Mouse (Mus musculus) embryonic stem cell, embryonic (primary cell): ENCODE data around the gene Caskin2.
"Not testable (repeated sequence)": the region's sequence is repeated elsewhere in the genome, so short reads cannot be mapped to it uniquely, and the experiment has no call there.

Experiments
- CTCF ChIA-PET, 4 experiments: fragments of 300-600 bp in 2 of 4; fragments of 350-600 bp in 2 of 4; sonication (Branson Sonifier 250); formaldehyde crosslinking; loops; one replicate each; lab custom pipeline; 2022; ENCODE audit warnings: inconsistent platforms in 2 of 4; lab: Charles Lee
- POLR2A ChIA-PET, 4 experiments: fragments of 300-600 bp in 2 of 4; fragments of 350-600 bp in 2 of 4; sonication (Branson Sonifier 250); formaldehyde crosslinking; loops; one replicate each; lab custom pipeline; 2022; ENCODE audit warnings: antibody characterized with exemption in 4 of 4, inconsistent platforms in 1 of 4; lab: Charles Lee

Caskin2 gene

DNA sequence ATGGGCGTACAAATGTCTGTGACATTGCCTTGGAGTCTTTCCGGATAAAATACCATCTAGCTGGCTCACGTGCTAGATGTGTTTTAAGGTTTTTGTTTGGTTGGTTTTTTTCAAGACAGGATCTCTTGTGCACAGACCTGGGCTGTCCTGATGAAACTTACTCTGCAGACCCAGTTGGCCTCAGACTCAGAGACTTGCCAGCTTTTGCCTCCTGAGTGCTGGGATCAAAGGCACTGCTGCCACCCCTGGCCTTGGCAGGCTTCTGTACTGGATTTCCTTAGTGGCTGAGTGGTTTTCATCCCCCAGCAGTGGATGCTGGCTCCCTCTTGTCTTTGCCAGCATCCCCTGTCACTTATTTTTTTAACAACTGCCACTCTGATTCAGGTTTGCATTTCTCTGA is 44.5 kb downstream of the Caskin2 start:
- ChIA-PET CTCF (interaction anchor here in 3 of 4 experiments (0.7 to 1.6 kb wide), 3 partner anchors 12 to 46 kb away, joined by 3 to 4 read pairs (median 4); no protein-coding TSS in a partner anchor), POLR2A (interaction anchor here in 2 of 4 experiments (0.5 to 2.0 kb wide), 6 partner anchors 14 to 1248 kb away, joined by 3 to 7 read pairs (median 4); partner anchors contain the start of gene Caskin2 (in 1 of the 2))

DNA sequence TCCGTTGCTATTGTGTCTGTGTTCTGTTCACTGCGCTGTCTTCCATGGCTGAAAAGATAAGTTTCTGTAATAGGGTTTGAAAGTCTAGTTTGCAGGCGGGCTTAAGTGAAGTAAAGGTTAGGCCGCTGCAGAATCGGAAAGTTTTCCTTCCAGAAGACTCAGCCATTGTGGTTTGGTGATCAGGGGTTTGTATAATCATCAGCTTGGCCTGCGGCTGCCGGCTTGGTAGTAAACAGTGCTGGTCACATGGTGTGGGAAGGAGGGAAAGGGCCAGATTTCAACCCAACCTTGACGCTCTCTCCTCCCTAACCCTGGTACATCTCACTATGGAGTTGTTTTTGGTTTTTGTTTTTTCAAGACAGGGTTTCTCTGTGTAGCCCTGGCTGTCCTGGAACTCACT is 46.5 kb downstream of the Caskin2 start:
- POLR2A ChIA-PET, result interaction anchor here in 3 of 4 experiments (0.6 to 2.2 kb wide), 4 partner anchors 9 to 154 kb away, joined by 3 to 7 read pairs (median 4); no protein-coding TSS in a partner anchor
- CTCF ChIA-PET, result no interaction called here

DNA sequence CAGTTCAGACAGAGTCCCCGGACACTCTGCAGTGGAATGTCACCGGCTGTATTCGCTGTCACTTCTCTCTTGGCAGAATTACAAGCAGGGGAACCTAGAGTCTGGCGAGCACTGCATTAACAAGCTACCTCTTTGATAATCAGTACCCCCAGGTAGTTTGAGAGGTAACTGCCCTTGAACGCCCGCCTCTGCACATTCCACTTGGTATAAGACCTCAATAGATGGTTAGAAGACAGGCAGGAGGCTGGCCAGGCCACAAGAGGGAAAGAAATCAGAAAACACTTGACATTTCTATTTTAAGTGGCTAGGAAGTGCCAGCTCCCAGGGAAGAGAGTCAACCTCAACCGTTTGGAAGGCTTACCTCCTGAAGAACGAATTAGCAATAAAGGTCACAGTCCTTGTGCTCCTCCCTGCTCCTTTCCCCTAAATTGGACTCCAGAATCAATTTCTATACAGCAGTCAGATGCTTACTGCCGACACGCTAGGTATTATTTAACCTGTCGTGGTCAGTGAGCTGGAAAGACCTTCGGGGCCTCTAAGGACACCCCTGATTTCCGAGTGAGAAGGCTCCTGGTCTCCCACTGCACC is 47.0 kb downstream of the Caskin2 start:
- ChIA-PET CTCF (no interaction called here), POLR2A (interaction anchor here in 3 of 4 experiments (0.6 to 2.2 kb wide), 5 partner anchors 9 to 153 kb away, joined by 3 to 7 read pairs (median 4); partner anchors contain the start of gene Tsen54 (in 1 of the 3))

DNA sequence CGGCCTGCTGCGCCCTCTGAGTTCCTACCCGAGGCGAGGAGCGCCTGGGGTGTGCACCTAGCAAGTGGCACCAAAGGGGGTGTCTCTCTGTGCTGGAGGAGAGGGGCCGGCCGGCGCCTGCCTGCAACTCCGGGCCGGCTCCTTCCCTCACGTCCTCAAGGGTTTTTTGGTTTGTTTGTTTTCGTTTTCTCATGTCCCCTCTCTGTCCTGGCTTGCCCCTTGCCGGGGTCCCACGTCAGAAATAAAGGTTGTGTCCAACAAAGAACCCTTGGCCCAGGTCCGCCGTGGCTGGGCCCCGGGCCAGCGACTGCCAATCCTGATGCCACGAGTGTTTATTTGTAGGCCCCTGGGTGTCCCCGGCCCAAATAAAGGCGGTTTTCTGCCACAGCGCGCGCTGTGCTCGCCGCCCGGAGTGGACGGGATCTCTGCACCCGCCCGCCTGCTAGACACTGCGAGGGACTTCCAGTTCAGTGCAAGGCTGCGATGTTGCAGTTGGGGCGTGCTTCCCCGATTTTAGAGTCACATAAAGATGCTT is 47.8 kb downstream of the Caskin2 start:
- ChIA-PET CTCF (interaction anchor here in 1 of 4 experiments (0.7 kb wide), 1 partner anchor 48 kb away, joined by 3 read pairs; the partner anchor contains the start of gene Caskin2), POLR2A (interaction anchor here in 2 of 4 experiments (0.9 to 4.1 kb wide), 16 partner anchors 10 to 259 kb away, joined by 3 to 24 read pairs (median 5); partner anchors contain the start of genes Caskin2 (in 1 of the 2) and Tsen54 (in 1 of the 2))

DNA sequence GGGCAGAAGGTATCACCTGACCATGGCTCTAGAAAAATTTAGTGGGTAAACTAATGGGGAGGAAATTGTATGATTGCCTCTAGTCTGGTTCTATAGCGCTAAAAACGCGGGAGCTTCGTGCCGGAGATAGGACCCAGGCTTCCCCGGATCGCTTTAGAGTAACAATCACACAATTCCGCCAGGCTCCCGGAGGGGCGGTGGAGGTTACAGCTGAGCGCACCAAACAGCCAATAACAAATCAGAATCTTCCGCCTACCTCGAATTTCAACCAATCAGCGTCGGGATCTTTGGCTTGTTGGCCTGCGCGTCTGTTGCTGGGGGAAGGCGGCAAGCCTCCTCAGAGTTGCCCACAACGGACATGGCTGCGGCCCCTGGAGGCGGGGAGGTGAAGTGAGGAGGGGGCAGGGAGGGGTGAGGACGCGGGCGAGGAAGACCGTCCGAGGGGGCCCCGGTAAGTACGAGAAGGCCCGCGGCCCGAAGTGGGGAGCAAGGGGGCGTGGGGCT is 48.3 kb downstream of the Caskin2 start, which contains the start of gene Tmem94:
Gene Tmem94 (plus strand): TSS at position 331 of the 504 bp plus-strand sequence.
- ChIA-PET CTCF (interaction anchor here in 2 of 4 experiments (0.7 kb wide), 2 partner anchors 48 to 142 kb away, joined by 3 read pairs; partner anchors contain the start of gene Caskin2 (in 1 of the 2)), POLR2A (interaction anchor here in 3 of 4 experiments (0.6 to 4.1 kb wide), 28 partner anchors 11 to 259 kb away, joined by 3 to 24 read pairs (median 4); partner anchors contain the start of genes Grb2 (in 2 of the 3), Jpt1 (in 2 of the 3), Caskin2 (in 1 of the 3) and Mif4gd (in 1 of the 3))

DNA sequence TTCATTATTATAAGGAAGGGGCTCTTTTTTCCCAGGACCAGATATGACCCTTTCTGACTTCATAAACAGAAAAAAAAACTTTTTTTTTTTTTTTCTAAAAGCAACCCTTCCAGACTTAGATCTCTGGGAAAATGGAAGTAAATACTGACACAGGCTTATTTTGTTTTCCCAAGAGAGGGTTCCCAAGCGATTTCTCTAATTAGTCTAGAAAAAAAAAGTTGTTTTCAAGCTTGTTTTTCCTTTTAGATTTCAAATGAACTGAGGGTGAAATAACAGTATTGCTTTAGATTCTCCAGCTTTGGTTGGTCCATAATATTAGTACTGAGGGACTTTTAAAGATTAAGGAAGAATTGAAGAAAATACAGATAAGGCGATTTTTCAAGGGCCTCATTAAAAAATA is 48.7 kb downstream of the Caskin2 start:
- ChIA-PET POLR2A (interaction anchor here in 3 of 4 experiments (0.6 to 4.1 kb wide), 29 partner anchors 11 to 260 kb away, joined by 3 to 24 read pairs (median 4); partner anchors contain the start of genes Grb2 (in 2 of the 3), Jpt1 (in 2 of the 3), Caskin2 (in 1 of the 3) and Mif4gd (in 1 of the 3)), CTCF (interaction anchor here in 2 of 4 experiments (0.7 to 1.1 kb wide), 2 partner anchors 11 to 142 kb away, joined by 3 read pairs; no protein-coding TSS in a partner anchor)

DNA sequence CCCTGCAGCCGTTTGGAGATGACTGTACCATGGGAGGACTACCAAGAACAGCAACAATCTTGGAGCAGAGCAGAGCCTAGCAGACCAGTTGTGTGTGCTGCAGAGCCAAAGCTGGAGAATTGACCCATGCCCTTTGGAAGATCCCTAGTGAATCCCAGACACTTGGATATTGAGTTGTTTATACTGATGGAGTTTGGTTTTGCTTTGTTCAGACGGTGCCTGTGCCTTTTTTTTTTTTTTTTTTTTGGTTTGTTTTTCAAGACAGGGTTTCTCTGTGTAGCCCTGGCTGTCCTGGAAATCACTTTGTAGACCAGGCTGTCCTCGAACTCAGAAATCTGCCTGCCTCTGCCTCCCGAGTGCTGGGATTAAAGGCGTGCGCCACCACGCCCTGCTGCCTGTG is 51.3 kb downstream of the Caskin2 start:
- POLR2A ChIA-PET, result interaction anchor here in 2 of 4 experiments (0.5 to 4.1 kb wide), 6 partner anchors 8 to 56 kb away, joined by 3 to 23 read pairs (median 4); no protein-coding TSS in a partner anchor
- CTCF ChIA-PET, result not testable (repeated sequence)

DNA sequence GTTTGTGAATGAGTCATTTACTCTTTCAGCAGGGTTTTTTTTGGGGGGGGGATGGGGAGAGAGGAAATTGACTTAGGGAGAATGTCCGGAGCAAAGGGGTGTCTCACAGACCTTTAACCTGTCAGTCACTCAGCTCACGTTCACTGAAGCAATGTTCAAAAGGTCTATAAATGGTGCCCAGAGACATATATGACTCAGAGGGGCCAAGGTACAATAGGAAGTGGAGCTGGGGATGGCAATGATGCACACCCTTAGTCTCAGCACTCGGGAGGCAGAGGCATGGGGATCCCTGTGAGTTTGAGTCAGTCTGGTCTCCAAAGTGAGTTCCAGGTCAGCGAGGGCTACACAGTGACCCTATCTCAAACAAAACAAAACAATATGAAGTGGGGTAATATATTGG is 60.0 kb downstream of the Caskin2 start:
- POLR2A ChIA-PET, result interaction anchor here in 3 of 4 experiments (1.2 to 3.2 kb wide), 6 partner anchors 9 to 271 kb away, joined by 5 to 24 read pairs (median 7); partner anchors contain the start of gene Tmem94 (in 2 of the 3)
- CTCF ChIA-PET, result interaction anchor here in 2 of 4 experiments (0.5 to 0.7 kb wide), 2 partner anchors 159 to 616 kb away, joined by 5 to 6 read pairs; no protein-coding TSS in a partner anchor

DNA sequence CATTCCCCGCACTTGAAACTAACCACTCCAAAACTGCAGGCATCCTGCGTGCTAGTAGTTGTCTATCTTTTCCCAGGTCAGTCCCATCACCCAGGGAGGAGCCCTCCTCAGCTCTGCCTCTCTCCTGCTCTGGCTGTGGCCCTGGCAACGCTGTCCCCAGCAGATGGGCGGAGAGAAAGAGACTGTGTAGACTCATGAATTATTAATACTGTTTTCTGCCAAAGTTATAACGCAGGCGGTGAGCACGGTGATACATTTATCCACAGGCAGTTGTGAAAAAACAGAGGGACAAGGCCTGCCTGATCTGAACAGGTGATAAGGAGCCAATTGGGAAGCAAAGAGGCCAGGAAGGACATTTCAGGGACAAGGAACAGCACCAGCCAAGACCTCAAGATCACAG is 60.8 kb downstream of the Caskin2 start:
- POLR2A ChIA-PET, result interaction anchor here in 2 of 4 experiments (0.6 to 3.2 kb wide), 6 partner anchors 9 to 272 kb away, joined by 3 to 24 read pairs (median 6); partner anchors contain the start of gene Tmem94 (in 2 of the 2)
- CTCF ChIA-PET, result no interaction called here

DNA sequence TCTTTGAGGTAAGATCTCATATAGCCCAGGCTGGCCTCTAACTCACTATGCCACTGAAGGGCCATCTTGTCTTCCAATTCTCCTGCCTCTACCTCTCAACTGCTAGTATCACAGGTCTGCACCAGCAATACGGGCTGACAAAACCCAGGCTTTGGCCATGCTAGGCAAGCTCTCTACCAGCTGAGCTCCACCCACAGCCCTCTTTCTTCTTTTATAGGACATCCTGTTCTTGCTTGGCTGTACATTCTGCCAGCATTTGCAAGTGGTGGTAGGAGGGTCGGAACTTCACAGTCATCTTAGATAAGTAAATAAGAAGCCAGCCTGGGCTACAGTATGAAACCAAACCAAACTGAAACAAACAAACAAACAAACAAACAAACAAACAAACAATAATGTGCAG is 61.7 kb downstream of the Caskin2 start:
- ChIA-PET POLR2A (interaction anchor here in 2 of 4 experiments (0.6 to 1.2 kb wide), 3 partner anchors 12 to 75 kb away, joined by 3 read pairs; no protein-coding TSS in a partner anchor), CTCF (interaction anchor here in 1 of 4 experiments (0.8 kb wide), 1 partner anchor 30 kb away, joined by 3 read pairs; no protein-coding TSS in a partner anchor)

DNA sequence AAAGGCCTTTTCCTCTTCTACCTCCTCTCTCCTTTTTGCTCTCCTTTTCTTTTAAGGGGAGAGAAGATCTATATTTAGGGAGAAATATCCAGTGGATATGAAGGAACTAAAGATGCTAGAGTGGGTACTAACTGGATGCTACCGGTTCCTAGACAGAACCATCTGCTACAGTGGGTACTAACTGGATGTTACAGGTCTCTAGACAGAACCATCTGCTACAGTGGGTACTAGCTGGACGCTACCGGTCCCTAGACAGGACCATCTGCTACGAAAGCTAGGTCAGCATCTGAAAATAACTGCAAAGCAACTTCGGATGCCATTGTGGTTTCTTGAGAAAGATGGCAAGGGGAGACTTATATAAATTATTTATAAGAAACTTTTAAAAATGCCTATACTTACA is 63.6 kb downstream of the Caskin2 start:
- ChIA-PET POLR2A (interaction anchor here in 1 of 4 experiments (0.9 to 1.2 kb wide), 2 partner anchors 15 to 84 kb away, joined by 3 to 5 read pairs; partner anchors contain the start of gene Tmem94), CTCF (no interaction called here)
